Mouse (Mus musculus): ENCODE data around the gene Nostrin. TPM values are rescaled to one million over a fixed set of nuclear protein-coding genes. Genes with fewer than 3 reads are reported as not detected.
A peak's percentile ranks its signal among the peaks of the same experiment; 100 is the strongest.

Nostrin gene
- total and polyA plus RNA-seq, 2 experiments from 2014 or later, result 2.6 to 2.8 TPM

DNA sequence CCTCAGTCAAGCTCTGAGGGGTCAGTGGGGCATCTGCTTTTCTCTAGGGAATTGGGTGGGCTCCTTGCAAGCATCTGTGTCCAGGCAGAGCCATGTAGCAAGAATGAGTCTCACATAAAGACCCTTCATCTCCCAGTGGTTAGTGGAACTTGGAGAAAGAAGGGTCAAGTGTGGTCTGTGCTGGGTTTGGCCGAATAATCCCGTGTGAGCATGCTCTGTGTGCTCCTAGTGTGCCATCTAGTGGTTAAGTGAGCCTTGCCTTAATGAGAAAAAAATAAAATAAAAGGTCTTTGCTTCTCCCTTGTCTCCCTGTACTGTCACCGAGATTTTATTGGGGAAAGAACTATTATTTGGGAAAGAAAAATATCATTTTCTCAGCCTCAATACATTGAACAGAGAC, 34.9 kb upstream of the Nostrin start:
- no peaks in the 10 kb centered on the region for H3K36me3 ChIP-seq (ENCODE audit: insufficient read depth)
- peak; percentile 16; the same call in 1 of the 2 replicates for ATAC-seq
- WGBS, result 19% methylated on average over 3 of the region's 3 CpGs
- H3K27ac ChIP-seq (ENCODE audit: low read depth, low read length), result no peak overlapping the region
- no peaks in the 10 kb centered on the region for H3K9me3 ChIP-seq (ENCODE audit: low read length)
- H3K4me3 ChIP-seq (ENCODE audit: low read depth, low read length), result no peak overlapping the region
- TF ChIP-seq CTCF (IDR thresholded peaks at IDR 0.05; ENCODE audit: low read depth), result peak; percentile 81
- no peak overlapping the region for H3K9ac ChIP-seq
- peak; percentile 65 for DNase-seq
- H3K27me3 ChIP-seq (ENCODE audit: insufficient read depth, low read length), result no peaks in the 10 kb centered on the region
- no peak overlapping the region for H3K4me2 ChIP-seq (ENCODE audit: low read depth)
- H3K4me1 ChIP-seq (ENCODE audit: insufficient read depth), result no peaks in the 10 kb centered on the region

DNA sequence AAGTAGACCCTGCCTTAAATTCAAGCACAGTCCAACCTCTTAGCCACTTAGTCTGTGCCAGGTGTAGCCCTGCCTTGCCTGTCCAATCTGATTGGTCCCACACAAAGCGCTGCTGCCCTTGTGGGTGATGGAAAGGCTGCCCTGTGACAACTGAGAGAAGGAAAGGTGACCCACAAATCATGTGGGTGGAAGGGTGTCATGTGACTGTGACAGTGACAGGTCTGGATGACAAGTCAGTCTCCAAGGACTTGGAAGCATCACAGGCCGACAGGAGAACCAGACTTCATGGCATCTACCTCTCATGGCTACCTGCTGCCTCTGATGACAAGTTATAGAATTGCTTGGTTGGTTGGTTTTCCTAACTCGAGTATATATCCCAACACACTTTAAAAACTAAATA, 32.1 kb upstream of the Nostrin start:
- TF ChIP-seq CTCF (IDR thresholded peaks at IDR 0.05; ENCODE audit: low read depth), result no peak
- 70% methylated on average over 3 of the region's 3 CpGs for WGBS
- H3K9me3 ChIP-seq (ENCODE audit: low read length), result no peaks in the 10 kb centered on the region
- DNase-seq (no peak), ATAC-seq (no peak)
- H3K4me1 ChIP-seq (ENCODE audit: insufficient read depth), result no peaks in the 10 kb centered on the region
- no peak overlapping the region for H3K9ac ChIP-seq
- H3K36me3 ChIP-seq (ENCODE audit: insufficient read depth), result no peaks in the 10 kb centered on the region
- no peak overlapping the region for H3K4me2 ChIP-seq (ENCODE audit: low read depth)
- H3K27ac ChIP-seq (ENCODE audit: low read depth, low read length), result no peak overlapping the region
- no peak overlapping the region for H3K4me3 ChIP-seq (ENCODE audit: low read depth, low read length)
- H3K27me3 ChIP-seq (ENCODE audit: insufficient read depth, low read length), result no peaks in the 10 kb centered on the region

DNA sequence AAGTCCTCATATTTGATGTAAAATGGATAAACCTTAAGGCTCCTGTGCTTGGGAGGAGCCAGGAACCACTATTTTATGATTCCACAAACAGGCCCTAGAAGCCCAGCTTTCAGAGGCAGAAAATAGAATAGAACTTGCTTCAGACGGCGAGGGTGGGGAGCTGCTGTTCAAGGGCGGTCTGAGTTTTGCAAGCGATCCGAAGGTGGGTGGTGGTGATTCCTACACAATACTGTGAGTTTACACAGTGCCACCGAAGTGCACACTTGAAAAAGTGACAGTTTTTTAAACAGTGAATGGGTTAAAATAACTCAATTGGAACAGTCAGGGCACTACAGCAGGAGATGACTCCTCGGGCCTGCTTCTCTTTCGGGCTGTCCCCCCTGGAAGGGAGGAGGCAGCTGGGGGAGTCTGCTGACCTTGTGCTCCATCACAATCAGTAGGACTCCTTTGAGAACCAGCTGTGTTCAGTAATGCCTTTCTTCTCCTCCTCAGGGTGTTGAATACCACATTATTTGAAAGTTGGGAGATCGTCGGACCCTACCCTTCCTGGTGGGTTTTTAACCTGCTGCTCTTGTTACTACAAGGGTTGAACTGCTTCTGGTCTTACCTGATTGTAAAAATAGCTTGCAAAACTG, 31.0 kb upstream of the Nostrin start:
- H3K27ac ChIP-seq (ENCODE audit: low read depth, low read length), result no peak overlapping the region
- H3K36me3 ChIP-seq (ENCODE audit: insufficient read depth), result no peaks in the 10 kb centered on the region
- no peak overlapping the region for H3K4me3 ChIP-seq (ENCODE audit: low read depth, low read length)
- no peak overlapping the region for H3K4me2 ChIP-seq (ENCODE audit: low read depth)
- 61% methylated on average over 10 of the region's 10 CpGs for WGBS
- H3K4me1 ChIP-seq (ENCODE audit: insufficient read depth), result 0 out of 2 replicates have a peak, but pooled peaks cover 4% of the 10 kb centered on the region
- TF ChIP-seq CTCF (IDR thresholded peaks at IDR 0.05; ENCODE audit: low read depth), result no peak
- no peak for DNase-seq
- ATAC-seq, result no peak
- H3K9ac ChIP-seq, result no peak overlapping the region
- H3K27me3 ChIP-seq (ENCODE audit: insufficient read depth, low read length), result no peaks in the 10 kb centered on the region
- no peaks in the 10 kb centered on the region for H3K9me3 ChIP-seq (ENCODE audit: low read length)

DNA sequence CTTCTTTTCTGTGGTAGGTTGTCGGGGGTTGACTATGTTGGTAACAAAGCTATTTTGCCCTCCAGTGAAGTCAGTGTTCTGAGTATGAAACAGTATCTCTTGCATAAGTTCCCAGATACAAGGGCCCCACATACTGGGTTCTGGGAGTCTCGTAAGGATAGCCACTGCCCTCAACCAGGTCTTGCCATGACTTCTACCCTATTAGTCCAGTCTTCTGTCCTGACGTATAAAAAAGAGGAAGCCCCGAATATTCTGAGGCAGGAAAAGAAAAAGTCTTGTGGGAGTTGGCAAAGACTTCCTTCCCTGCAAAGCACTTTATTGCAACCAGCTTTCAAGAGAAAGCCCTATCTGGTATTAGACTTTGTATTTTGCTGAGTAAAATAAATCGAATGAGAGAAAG, 26.4 kb upstream of the Nostrin start:
- Histone ChIP-seq H3K4me1 (ENCODE audit: insufficient read depth) (0 out of 2 replicates have a peak, but pooled peaks cover 4% of the 10 kb centered on the region), H3K9me3 (ENCODE audit: low read length) (no peaks in the 10 kb centered on the region), H3K9ac (no peak overlapping the region), H3K27me3 (ENCODE audit: insufficient read depth, low read length) (no peaks in the 10 kb centered on the region), H3K4me3 (ENCODE audit: low read depth, low read length) (no peak overlapping the region), H3K27ac (ENCODE audit: low read depth, low read length) (no peak overlapping the region), H3K36me3 (ENCODE audit: insufficient read depth) (no peaks in the 10 kb centered on the region), H3K4me2 (ENCODE audit: low read depth) (no peak overlapping the region)
- WGBS, result 76% methylated on average over 5 of the region's 5 CpGs
- ATAC-seq (no peak), DNase-seq (no peak)
- TF ChIP-seq CTCF (IDR thresholded peaks at IDR 0.05; ENCODE audit: low read depth), result no peak

GRCm38 (mm10) chr2:69109710-69110109, 25.9 kb upstream of the Nostrin start:
- no peaks in the 10 kb centered on the region for H3K27me3 ChIP-seq (ENCODE audit: insufficient read depth, low read length)
- DNase-seq (peak; percentile 40), ATAC-seq (peak; percentile 45; the same call in 1 of the 2 replicates)
- H3K4me3 ChIP-seq (ENCODE audit: low read depth, low read length), result no peak overlapping the region
- WGBS, result 41% methylated on average over 7 of the region's 7 CpGs
- TF ChIP-seq CTCF (IDR thresholded peaks at IDR 0.05; ENCODE audit: low read depth), result no peak
- no peak overlapping the region for H3K27ac ChIP-seq (ENCODE audit: low read depth, low read length)
- H3K9ac ChIP-seq, result no peak overlapping the region
- H3K4me2 ChIP-seq (ENCODE audit: low read depth), result no peak overlapping the region
- H3K9me3 ChIP-seq (ENCODE audit: low read length), result no peaks in the 10 kb centered on the region
- H3K4me1 ChIP-seq (ENCODE audit: insufficient read depth), result 0 out of 2 replicates have a peak, but pooled peaks cover 4% of the 10 kb centered on the region
- H3K36me3 ChIP-seq (ENCODE audit: insufficient read depth), result no peaks in the 10 kb centered on the region

DNA sequence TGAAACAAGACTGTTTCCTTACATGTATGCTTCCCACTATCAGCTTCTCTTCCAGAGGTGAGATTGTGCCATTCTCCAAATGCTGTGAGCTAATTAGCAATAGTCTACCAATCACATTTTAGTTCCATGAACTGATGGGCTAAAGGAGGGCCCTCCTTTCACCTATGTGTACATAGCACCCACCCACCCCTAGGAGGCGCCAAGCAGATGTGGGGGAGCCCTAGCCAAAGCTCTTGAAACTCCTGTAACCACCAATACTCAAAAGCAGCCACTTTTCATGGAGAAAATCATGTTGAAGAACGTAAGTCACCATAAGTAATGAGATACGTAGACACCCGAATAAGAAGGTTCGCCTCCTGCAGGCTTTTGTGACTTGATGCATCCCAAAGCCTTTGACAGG, 23.0 kb upstream of the Nostrin start:
- no peak overlapping the region for H3K4me3 ChIP-seq (ENCODE audit: low read depth, low read length)
- WGBS, result 90% methylated on average over 5 of the region's 5 CpGs

DNA sequence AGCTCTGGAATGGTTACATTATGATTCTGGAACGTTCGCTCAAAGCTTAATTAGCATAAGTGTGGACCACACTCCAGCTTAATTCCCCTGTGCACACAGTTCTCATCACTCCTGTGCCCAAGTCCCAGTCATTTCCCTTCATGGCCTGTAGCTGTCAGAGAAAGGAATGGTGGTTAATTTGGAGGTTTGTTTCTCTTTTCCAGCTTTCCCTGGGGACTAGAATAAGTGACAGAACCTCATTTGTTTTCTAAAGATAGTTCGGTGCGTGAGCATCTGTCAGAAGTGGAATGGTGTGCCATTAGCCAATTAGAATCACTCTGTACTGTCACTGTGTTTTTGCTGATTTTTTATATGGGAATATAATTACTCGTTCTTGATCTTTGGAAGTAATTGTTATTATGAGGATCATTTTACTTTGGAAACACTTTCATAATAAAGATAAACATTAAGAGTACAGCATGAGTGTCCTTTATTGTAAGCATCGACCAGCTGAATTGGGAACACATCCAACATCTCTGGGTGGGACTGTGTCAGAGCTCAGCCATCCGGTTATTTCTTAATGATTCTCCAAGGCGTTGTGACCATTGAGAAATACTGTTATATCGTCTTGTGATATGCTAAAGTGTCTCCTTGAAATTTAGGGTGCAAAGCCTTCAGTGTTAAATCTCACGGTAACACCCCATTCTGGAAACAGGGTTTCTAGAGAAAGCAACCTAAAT, 21.6 kb upstream of the Nostrin start:
- DNase-seq (no peak), ATAC-seq (no peak; the same call in 1 of the 2 replicates)
- no peak overlapping the region for H3K4me2 ChIP-seq (ENCODE audit: low read depth)
- H3K9ac ChIP-seq, result no peak overlapping the region
- H3K4me3 ChIP-seq (ENCODE audit: low read depth, low read length), result no peak overlapping the region
- H3K4me1 ChIP-seq (ENCODE audit: insufficient read depth), result 0 out of 2 replicates have a peak, but pooled peaks cover 4% of the 10 kb centered on the region
- 43% methylated on average over 10 of the region's 10 CpGs for WGBS
- no peaks in the 10 kb centered on the region for H3K36me3 ChIP-seq (ENCODE audit: insufficient read depth)
- TF ChIP-seq CTCF (IDR thresholded peaks at IDR 0.05; ENCODE audit: low read depth), result no peak
- H3K27me3 ChIP-seq (ENCODE audit: insufficient read depth, low read length), result no peaks in the 10 kb centered on the region
- H3K9me3 ChIP-seq (ENCODE audit: low read length), result no peaks in the 10 kb centered on the region
- H3K27ac ChIP-seq (ENCODE audit: low read depth, low read length), result peak overlapping the region; percentile 15; the same call in 1 of the 2 replicates

More for the DNA sequence above, 23.0 kb upstream of the Nostrin start:
- no peaks in the 10 kb centered on the region for H3K9me3 ChIP-seq (ENCODE audit: low read length)
- no peak overlapping the region for H3K27ac ChIP-seq (ENCODE audit: low read depth, low read length)
- TF ChIP-seq CTCF (IDR thresholded peaks at IDR 0.05; ENCODE audit: low read depth), result no peak
- H3K36me3 ChIP-seq (ENCODE audit: insufficient read depth), result no peaks in the 10 kb centered on the region
- 0 out of 2 replicates have a peak, but pooled peaks cover 4% of the 10 kb centered on the region for H3K4me1 ChIP-seq (ENCODE audit: insufficient read depth)
- no peaks in the 10 kb centered on the region for H3K27me3 ChIP-seq (ENCODE audit: insufficient read depth, low read length)
- DNase-seq, result no peak
- no peak for ATAC-seq
- no peak overlapping the region for H3K4me2 ChIP-seq (ENCODE audit: low read depth)
- H3K9ac ChIP-seq, result no peak overlapping the region
